Mouse (Mus musculus): Measurements from ENCODE around the gene Cyp4v3. TPM values are rescaled to one million over a fixed set of nuclear protein-coding genes. Genes with fewer than 3 reads are reported as not detected.

Cyp4v3 gene
- total RNA-seq, 4 experiments from 2014 or later, result 7.4 to 9.7 (median 8.2) TPM

- DNase-seq (ENCODE audit: low spot score in 2 of 2), result no peak
Measured at GRCm38 (mm10) chr8:45320930-45321329, 12.1 kb downstream of the Cyp4v3 start.

GRCm38 (mm10) chr8:45310967-45311366 is 22.0 kb downstream of the Cyp4v3 start:
- DNase-seq (ENCODE audit: low spot score in 2 of 2), result no peak

- DNase-seq (ENCODE audit: low spot score in 2 of 2), result no peak
Measured at GRCm38 (mm10) chr8:45308366-45308765, 24.6 kb downstream of the Cyp4v3 start, which contains the start of gene Gm45753. TSS of gene Gm45753 (minus strand) at chr8:45308466.

GRCm38 (mm10) chr8:45305479-45305878 is 27.5 kb downstream of the Cyp4v3 start:
- DNase-seq (ENCODE audit: low spot score in 2 of 2), result no peak

GRCm38 (mm10) chr8:45304354-45304753 is 28.7 kb downstream of the Cyp4v3 start:
- no peak for DNase-seq (ENCODE audit: low spot score in 2 of 2)

GRCm38 (mm10) chr8:45302390-45302789 is 30.6 kb downstream of the Cyp4v3 start:
- no peak for DNase-seq (ENCODE audit: low spot score in 2 of 2)

GRCm38 (mm10) chr8:45295276-45295675 is 37.7 kb downstream of the Cyp4v3 start:
- no peak for DNase-seq (ENCODE audit: low spot score in 2 of 2)

GRCm38 (mm10) chr8:45294687-45295086 is 38.3 kb downstream of the Cyp4v3 start, which contains the start of gene Klkb1:
TSS of gene Klkb1 (minus strand) at chr8:45294859.
- no peak for DNase-seq (ENCODE audit: low spot score in 2 of 2)

- DNase-seq (ENCODE audit: low spot score in 2 of 2), result peak in 1 of 2 experiments; percentile 7
Measured at GRCm38 (mm10) chr8:45291790-45292189, 41.2 kb downstream of the Cyp4v3 start.

- no peak for DNase-seq (ENCODE audit: low spot score in 2 of 2)
Measured at GRCm38 (mm10) chr8:45281630-45282029, 51.4 kb downstream of the Cyp4v3 start.

GRCm38 (mm10) chr8:45277453-45277852 is 55.6 kb downstream of the Cyp4v3 start:
- DNase-seq (ENCODE audit: low spot score in 2 of 2), result no peak

- no peak for DNase-seq (ENCODE audit: low spot score in 2 of 2)
Measured at GRCm38 (mm10) chr8:45274317-45274716, 58.7 kb downstream of the Cyp4v3 start.

- no peak for DNase-seq (ENCODE audit: low spot score in 2 of 2)
Measured at GRCm38 (mm10) chr8:45269056-45269455, 64.0 kb downstream of the Cyp4v3 start.

- no peak for DNase-seq (ENCODE audit: low spot score in 2 of 2)
Measured at GRCm38 (mm10) chr8:45268485-45268884, 64.5 kb downstream of the Cyp4v3 start.

- DNase-seq (ENCODE audit: low spot score in 2 of 2), result no peak
Measured at GRCm38 (mm10) chr8:45267611-45268391, 65.2 kb downstream of the Cyp4v3 start.

GRCm38 (mm10) chr8:45266993-45267392 is 66.0 kb downstream of the Cyp4v3 start:
- no peak for DNase-seq (ENCODE audit: low spot score in 2 of 2)

- no peak for DNase-seq (ENCODE audit: low spot score in 2 of 2)
Measured at GRCm38 (mm10) chr8:45264918-45265317, 68.1 kb downstream of the Cyp4v3 start.

GRCm38 (mm10) chr8:45262851-45263250 is 70.2 kb downstream of the Cyp4v3 start:
- no peak for DNase-seq (ENCODE audit: low spot score in 2 of 2)

GRCm38 (mm10) chr8:45261920-45262319 is 71.1 kb downstream of the Cyp4v3 start, which contains the start of gene F11:
TSS of gene F11 (minus strand) at chr8:45262031.
- no peak for DNase-seq (ENCODE audit: low spot score in 2 of 2)

- DNase-seq (ENCODE audit: low spot score in 2 of 2), result no peak
Measured at GRCm38 (mm10) chr8:45258421-45258820, 74.6 kb downstream of the Cyp4v3 start.

- peak in 1 of 2 experiments; percentile 10 for DNase-seq (ENCODE audit: low spot score in 2 of 2)
Measured at GRCm38 (mm10) chr8:45255040-45255439, 78.0 kb downstream of the Cyp4v3 start.

Measured in left cerebral cortex, adult 8-10 months (tissue).